Mouse (Mus musculus) embryonic facial prominence, embryonic 13.5 days (tissue): Measurements from ENCODE around the gene Btbd8. TPM values are rescaled to one million over a fixed set of nuclear protein-coding genes. Genes with fewer than 3 reads are reported as not detected.

Source experiments
- ATAC-seq: fragments of 200-750 bp; cut with Nextera tagmentation; 2 replicates; pipeline ENCODE4 v1.8.0; 2017; ENCODE audit warnings: low read depth; ENCODE audit not compliant: insufficient number of reproducible peaks, insufficient read depth, low FRiP score, low TSS enrichment
- H3K27ac ChIP-seq: fragments of 300-500 bp; sonication (generic); 2 replicates; pipeline ENCODE4 v1.5.1; 2015; ENCODE audit warnings: moderate library complexity, mild to moderate bottlenecking, inconsistent platforms
- H3K27me3 ChIP-seq: fragments of 300-500 bp; sonication (generic); 2 replicates; pipeline ENCODE4 v1.6.1; 2015; ENCODE audit warnings: mild to moderate bottlenecking, inconsistent platforms
- H3K36me3 ChIP-seq: fragments of 300-500 bp; sonication (generic); 2 replicates; pipeline ENCODE4 v1.6.1; 2015; ENCODE audit warnings: mild to moderate bottlenecking, inconsistent platforms
- H3K4me1 ChIP-seq: fragments of 300-500 bp; sonication (generic); 2 replicates; pipeline ENCODE4 v1.6.1; 2015; ENCODE audit warnings: inconsistent platforms
- H3K4me2 ChIP-seq: fragments of 300-500 bp; sonication (generic); 2 replicates; pipeline ENCODE4 v1.6.1; 2015; ENCODE audit warnings: moderate library complexity, mild to moderate bottlenecking, inconsistent platforms
- H3K4me3 ChIP-seq: fragments of 300-500 bp; sonication (generic); 2 replicates; pipeline ENCODE4 v1.5.1; 2015; ENCODE audit warnings: mild to moderate bottlenecking, inconsistent platforms
- H3K9ac ChIP-seq: fragments of 300-500 bp; sonication (generic); 2 replicates; pipeline ENCODE4 v1.6.1; 2015; ENCODE audit warnings: mild to moderate bottlenecking, inconsistent platforms
- H3K9me3 ChIP-seq: fragments of 300-500 bp; sonication (generic); 2 replicates; pipeline ENCODE4 v1.6.1; 2016; ENCODE audit warnings: inconsistent platforms
- WGBS: fragments of 180-500 bp; shearing (Covaris S2); methylation state at CpG from one replicate; pipeline ENCODE4 v1.1.7; 2015; ENCODE audit warnings: mixed read lengths; 5-methylcytosine and 5-hydroxymethylcytosine counted together
- polyA plus RNA-seq: library from polyadenylated mRNA; unstranded; fragments of >200 nt; fragmentation: Nextera tagmentation; extraction: Ambion mirVana; gene quantifications from 2 replicates; pipeline ENCODE4 v1.2.1, GENCODE M21; 2015

Btbd8 gene
- polyA plus RNA-seq, result 5.9 and 6.2 TPM in 2 replicates

DNA sequence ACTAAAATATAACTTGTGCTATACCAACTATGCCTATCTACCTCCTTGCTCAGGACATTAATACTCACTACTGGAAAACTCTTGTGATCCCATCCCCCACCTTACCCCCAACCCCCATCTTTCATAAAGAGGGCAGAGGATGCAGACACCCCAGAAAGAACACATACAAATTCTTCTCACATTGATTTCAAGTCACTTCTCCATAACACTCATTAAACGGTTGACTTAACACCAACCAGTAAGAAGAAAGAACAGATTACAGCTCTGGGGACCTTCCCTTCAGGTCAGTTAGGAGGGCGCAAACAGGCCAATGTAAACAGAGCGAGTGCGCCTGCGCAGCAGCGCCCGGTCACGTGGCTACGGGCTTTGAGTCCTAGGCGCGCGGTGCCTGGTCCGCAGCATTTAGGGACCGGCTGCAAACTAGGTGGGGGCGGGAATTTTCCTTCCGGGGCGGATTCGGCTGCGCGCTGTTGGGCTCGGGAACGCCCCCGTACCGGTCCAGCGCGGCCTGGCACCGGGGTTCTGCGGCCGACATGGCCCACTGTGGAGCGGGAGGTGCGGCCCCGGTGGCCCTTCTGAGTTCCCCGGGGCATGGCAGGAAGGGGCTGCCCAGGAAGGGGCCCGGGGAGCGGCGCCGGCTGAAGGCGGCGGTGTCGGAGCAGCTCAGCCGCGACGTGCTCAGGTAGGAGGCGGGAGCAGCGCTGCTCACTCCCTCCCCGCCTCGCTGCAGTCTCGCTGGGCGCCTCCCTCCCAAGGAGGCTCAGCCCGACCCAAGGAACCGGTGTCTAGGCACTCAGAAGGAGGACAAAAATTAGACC, at the start of gene Btbd8:
Gene Btbd8, plus strand, starts transcription at position 534 of the 818 bp plus-strand sequence.
- Histone ChIP-seq H3K9ac (peak within 1 kb of the TSS; percentile 93), H3K36me3 (no peaks in the 10 kb centered on the region), H3K4me1 (peaks cover 12% of the 10 kb centered on the region), H3K27me3 (peaks cover 1% of the 10 kb centered on the region; the same call in 1 of the 2 replicates), H3K4me2 (peak within 1 kb of the TSS; percentile 73), H3K4me3 (peak within 1 kb of the TSS; percentile 74), H3K9me3 (no peaks in the 10 kb centered on the region), H3K27ac (peak within 1 kb of the TSS; percentile 88)
- WGBS, result under 1% methylated on average over 51 of the region's 51 CpGs
- peak; percentile 91 for ATAC-seq

DNA sequence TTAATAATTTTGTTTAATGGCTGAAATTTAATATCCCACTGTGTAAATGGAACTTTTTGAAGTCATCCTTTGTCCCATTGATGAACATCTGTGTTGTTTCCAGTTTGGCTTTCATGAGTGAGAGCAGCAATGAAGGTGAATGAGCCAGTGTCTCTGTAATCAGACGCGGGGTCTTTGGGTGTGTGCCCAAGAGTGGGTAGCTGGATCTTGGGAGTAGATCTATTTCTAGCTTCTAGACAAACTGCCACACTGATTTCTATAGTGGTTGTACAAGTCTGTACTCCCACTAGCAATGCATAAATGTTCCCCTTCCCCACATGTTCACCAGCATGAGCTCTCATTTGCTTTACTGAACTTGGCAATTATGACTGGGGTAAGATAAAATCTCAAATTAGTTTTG, 48.4 kb upstream of the Btbd8 start:
- Histone ChIP-seq H3K36me3 (peaks cover 8% of the 10 kb centered on the region; the same call in 1 of the 2 replicates), H3K4me2 (no peak overlapping the region), H3K4me3 (no peak overlapping the region), H3K27ac (no peak overlapping the region), H3K4me1 (no peaks in the 10 kb centered on the region), H3K27me3 (no peaks in the 10 kb centered on the region), H3K9ac (no peak overlapping the region), H3K9me3 (no peaks in the 10 kb centered on the region)
- WGBS, result 85% methylated on average over 2 of the region's 2 CpGs
- no peak for ATAC-seq

DNA sequence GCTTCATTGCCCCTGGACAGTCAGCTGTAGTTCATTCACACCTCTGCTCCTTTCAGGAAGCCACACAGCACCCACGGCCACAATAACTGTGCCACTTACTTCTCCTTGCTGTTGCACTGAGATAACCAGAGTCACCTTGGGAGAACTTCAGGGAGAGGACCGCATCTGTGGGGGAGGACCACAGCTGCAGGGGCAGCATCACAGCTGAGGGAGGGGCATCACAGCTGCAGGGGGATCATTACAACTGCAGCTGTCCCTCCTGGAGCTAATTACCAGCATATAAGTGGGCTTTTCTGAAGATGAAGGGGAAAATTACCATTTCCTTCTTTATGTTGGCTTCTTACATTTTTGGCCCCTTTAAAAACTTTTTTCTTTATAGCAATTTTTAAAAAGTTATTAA, 43.4 kb upstream of the Btbd8 start:
- Histone ChIP-seq H3K4me2 (no peak overlapping the region), H3K9ac (no peak overlapping the region), H3K9me3 (no peaks in the 10 kb centered on the region), H3K27me3 (no peaks in the 10 kb centered on the region), H3K4me3 (no peak overlapping the region), H3K36me3 (peaks cover 3% of the 10 kb centered on the region; the same call in 1 of the 2 replicates), H3K4me1 (no peaks in the 10 kb centered on the region), H3K27ac (no peak overlapping the region)
- 30% methylated on average over 2 of the region's 2 CpGs for WGBS
- no peak for ATAC-seq

DNA sequence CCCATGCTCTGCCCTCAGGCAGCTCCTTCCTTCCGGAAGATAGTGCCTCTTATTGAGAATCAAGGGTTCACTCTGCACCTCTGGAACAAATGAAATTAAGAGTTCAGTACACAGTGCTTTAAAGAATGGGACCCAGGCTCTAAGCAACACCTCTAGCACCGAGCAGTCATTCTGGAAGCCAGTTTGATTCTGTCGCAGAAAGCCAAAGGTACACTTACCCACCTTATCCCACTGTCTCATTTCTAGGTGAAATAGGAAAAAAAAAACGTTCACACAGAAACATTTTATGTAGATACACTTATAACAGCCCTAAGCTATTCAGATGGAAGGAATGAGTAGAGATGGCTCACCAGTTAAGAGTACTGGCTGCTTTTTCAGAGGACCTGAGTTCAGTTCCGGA, 35.4 kb upstream of the Btbd8 start, which contains the start of gene Ephx4:
Gene Ephx4, plus strand, starts transcription at position 301 of the 400 bp plus-strand sequence.
- Histone ChIP-seq H3K4me1 (peaks cover 11% of the 10 kb centered on the region), H3K36me3 (no peaks in the 10 kb centered on the region), H3K9me3 (no peaks in the 10 kb centered on the region), H3K4me2 (peak within 1 kb of the TSS; percentile 94), H3K9ac (peak within 1 kb of the TSS; percentile 75), H3K4me3 (peak within 1 kb of the TSS; percentile 64), H3K27ac (no peak within 1 kb of the TSS), H3K27me3 (peaks cover 45% of the 10 kb centered on the region)
- 8% methylated on average over 5 of the region's 5 CpGs for WGBS
- no peak for ATAC-seq

DNA sequence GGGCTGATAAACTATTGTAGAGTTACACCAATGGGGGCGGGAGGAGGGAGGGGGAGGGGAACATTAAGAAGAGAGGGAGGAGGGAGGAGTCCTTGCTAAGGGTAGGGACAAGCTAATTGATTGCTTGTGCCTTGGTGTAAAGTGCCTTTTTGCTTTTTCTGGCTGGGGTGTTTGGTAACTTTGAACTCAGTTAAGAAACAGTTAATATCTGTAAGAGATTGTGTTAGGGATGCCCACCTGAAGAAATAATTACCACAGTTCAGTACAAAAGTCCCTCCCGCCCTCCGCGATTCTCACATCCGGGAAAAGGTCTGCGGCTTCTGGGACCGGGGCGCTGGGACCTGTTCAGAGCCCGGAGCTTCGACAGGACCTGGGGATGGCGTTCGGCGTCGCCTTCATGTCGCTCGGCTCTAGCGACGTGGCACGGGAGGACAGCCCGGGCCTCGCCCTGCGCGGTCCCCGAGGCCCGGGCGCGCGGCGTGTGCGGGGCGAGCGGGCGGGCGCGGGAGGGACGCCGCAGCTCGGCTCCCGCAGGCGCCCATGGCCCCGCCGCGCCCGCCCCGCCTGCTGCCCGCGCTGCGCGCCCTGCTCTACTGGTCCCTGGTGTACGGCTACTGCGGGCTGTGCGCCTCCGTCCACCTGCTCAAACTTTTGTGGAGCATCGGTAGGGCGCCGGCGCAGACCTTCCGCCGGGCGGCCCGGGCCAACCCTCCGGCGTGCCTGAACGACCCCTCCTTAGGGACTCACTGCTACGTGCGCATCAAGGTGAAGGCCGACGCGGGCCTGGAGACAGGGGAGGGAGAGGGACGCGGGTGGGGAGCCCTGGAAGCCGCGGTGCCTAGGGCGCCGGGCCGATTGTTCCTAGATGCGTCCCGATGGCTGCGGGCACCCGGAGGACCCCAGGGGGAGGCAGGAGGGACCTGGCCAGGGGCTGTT, 34.5 kb upstream of the Btbd8 start:
- Histone ChIP-seq H3K27ac (no peak overlapping the region), H3K4me3 (peak overlapping the region; percentile 64), H3K4me2 (peak overlapping the region; percentile 94), H3K36me3 (no peaks in the 10 kb centered on the region), H3K4me1 (peaks cover 11% of the 10 kb centered on the region), H3K27me3 (peaks cover 45% of the 10 kb centered on the region), H3K9me3 (no peaks in the 10 kb centered on the region), H3K9ac (peak overlapping the region; percentile 75)
- under 1% methylated on average over 79 of the region's 80 CpGs for WGBS
- peak; percentile 67; the same call in 1 of the 2 replicates for ATAC-seq

DNA sequence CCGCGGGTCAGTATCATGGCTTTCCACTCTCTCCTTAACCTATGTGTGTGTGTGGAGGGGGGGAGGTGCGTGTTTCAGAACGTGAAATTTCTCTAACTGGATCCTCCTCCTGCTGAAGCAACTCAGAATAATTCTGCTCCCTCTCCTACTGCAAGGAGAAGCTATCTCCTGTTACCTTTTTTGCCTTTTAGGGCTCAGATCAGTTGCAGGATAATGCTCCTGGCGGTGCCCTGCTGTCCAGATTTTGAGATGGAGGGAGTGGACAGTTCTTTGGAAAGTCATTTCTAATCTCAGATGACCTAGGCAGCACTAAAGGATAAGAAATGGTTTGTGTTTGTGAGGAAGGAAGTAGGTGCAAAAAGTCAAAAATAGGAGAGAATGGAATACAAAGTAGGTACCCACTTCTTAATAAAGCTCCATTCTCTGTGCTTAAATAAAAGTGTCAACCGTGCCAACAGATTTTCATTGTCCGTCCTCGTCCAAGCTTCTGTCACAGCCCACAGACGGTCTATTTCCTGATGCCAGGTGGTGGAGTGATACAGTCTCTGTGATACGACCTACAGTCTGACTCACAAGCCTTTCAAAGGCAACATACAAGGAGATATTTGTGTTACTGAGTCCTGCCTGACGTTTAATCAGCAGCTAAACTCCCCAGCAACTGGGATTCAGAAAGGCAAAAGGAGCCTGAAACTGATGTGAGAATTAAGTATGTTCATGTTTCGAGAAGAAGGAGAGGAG, 33.7 kb upstream of the Btbd8 start:
- Histone ChIP-seq H3K27me3 (peaks cover 45% of the 10 kb centered on the region), H3K9me3 (no peaks in the 10 kb centered on the region), H3K4me3 (peak overlapping the region; percentile 64), H3K4me2 (peak overlapping the region; percentile 94), H3K9ac (peak overlapping the region; percentile 75), H3K27ac (no peak overlapping the region), H3K36me3 (no peaks in the 10 kb centered on the region), H3K4me1 (peaks cover 11% of the 10 kb centered on the region)
- 28% methylated on average over 12 of the region's 12 CpGs for WGBS
- no peak for ATAC-seq

DNA sequence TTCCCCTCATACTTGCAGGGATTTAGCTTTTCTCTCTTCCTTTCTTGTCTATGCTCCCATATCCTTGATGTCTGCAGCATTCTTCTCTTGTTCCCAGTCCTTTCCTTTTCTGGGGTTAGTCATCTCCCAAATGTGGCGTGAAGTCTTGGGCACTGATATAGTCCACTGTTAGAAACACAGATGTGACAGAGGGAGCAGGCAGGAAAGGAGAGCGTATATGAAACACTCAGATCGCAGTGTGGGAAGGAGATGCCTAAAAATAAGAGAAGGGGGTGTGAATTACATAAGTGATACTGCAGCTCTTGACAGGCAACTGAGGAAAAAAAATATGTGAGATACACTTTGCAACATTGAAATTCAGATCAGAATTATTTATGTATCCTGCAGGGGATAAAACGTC, 32.4 kb upstream of the Btbd8 start:
- Histone ChIP-seq H3K27me3 (peaks cover 45% of the 10 kb centered on the region), H3K4me3 (no peak overlapping the region), H3K36me3 (no peaks in the 10 kb centered on the region), H3K27ac (no peak overlapping the region), H3K4me2 (no peak overlapping the region), H3K9me3 (no peaks in the 10 kb centered on the region), H3K4me1 (peaks cover 11% of the 10 kb centered on the region), H3K9ac (no peak overlapping the region)
- no peak for ATAC-seq
- WGBS, result 86% methylated on average over 4 of the region's 4 CpGs

DNA sequence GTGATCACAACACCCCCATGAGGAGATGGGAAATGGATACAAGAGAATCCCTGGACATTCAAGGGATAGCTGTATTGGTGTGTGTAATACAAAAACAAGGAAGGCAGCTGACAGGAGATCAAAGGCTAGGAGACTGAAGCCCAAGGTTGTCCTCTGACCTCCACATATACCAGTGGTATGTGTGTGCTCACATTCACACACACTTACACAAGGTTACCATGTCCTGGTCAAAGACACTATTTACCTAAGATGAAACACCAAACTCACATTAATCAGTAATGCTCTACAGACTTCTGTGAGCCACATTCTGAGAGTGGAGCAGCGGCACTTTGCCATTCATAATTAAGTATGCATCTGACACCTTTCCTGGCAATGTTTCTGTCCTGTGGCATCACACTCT, 27.5 kb upstream of the Btbd8 start:
- no peak overlapping the region for H3K27ac ChIP-seq
- no peaks in the 10 kb centered on the region for H3K9me3 ChIP-seq
- peaks cover 5% of the 10 kb centered on the region; the same call in 1 of the 2 replicates for H3K4me1 ChIP-seq
- WGBS, result 86% methylated on average over 1 of the region's 1 CpGs
- H3K27me3 ChIP-seq, result peaks cover 10% of the 10 kb centered on the region
- ATAC-seq, result no peak
- no peaks in the 10 kb centered on the region for H3K36me3 ChIP-seq
- H3K4me2 ChIP-seq, result no peak overlapping the region
- no peak overlapping the region for H3K4me3 ChIP-seq
- no peak overlapping the region for H3K9ac ChIP-seq

DNA sequence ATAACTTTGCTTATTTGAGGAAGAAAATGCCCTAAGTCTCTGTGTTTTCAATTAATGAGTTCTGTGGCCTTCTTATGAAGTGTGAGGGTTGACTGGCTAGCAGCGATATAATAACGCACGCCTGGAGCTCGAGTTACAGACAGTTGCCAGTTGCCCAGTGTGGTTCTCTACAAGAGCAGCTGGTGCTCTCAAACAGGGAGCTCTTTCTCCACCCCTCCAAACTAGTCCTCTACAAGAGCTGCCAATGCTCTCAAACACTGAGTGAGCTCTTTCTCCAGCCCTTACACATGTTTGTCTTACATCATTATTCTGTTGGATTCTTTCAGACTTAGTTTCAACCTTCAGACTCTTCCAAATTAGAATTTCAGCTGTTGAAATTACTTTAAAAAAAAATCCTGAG, 26.5 kb upstream of the Btbd8 start:
- H3K9ac ChIP-seq, result no peak overlapping the region
- no peak overlapping the region for H3K4me2 ChIP-seq
- no peaks in the 10 kb centered on the region for H3K9me3 ChIP-seq
- peaks cover 5% of the 10 kb centered on the region; the same call in 1 of the 2 replicates for H3K27me3 ChIP-seq
- no peaks in the 10 kb centered on the region for H3K36me3 ChIP-seq
- no peak overlapping the region for H3K4me3 ChIP-seq
- no peak overlapping the region for H3K27ac ChIP-seq
- WGBS, result 23% methylated on average over 4 of the region's 4 CpGs
- no peak for ATAC-seq
- H3K4me1 ChIP-seq, result peaks cover 5% of the 10 kb centered on the region; the same call in 1 of the 2 replicates

DNA sequence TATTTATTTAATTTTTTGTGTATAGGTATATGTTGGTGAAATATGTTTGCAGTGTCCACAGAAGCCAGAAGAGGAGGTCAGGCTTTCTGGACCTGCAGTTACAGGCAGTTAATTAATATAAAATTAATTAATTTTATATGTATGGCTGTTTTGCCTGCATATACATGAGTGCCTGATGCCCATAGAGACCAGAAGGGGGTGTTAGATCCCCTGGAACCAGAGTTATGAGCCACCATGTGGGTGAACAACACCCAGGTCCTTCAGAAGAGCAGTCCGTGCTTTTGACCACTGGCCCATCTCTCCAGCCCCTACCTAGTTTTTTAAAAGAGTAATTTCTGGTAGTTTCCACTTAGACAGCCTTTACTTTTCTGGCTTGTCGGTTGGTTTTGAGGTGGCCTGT, 25.5 kb upstream of the Btbd8 start:
- Histone ChIP-seq H3K9me3 (no peaks in the 10 kb centered on the region), H3K27ac (no peak overlapping the region), H3K4me3 (no peak overlapping the region), H3K4me1 (peaks cover 5% of the 10 kb centered on the region; the same call in 1 of the 2 replicates), H3K36me3 (no peaks in the 10 kb centered on the region), H3K27me3 (no peaks in the 10 kb centered on the region), H3K9ac (no peak overlapping the region), H3K4me2 (no peak overlapping the region)
- 85% methylated on average over 2 of the region's 2 CpGs for WGBS
- ATAC-seq, result no peak

DNA sequence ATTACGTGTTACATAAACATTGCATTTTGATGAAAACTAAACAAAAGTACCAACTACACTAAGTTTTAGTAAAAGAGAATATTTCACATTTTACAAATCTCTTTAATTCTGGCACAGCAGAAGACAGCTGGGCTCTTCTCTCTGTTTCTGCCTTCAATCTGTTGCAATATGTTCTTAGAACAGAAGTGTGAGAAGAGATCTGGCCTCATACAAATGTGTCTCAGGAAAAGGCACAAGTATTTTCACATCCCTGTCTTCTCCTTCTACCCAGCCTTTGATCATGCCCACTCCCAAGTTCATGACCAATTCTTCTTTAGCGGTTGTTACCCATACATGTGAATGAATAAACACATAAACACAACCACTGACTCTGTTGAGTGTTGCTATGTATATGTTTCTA, 22.7 kb upstream of the Btbd8 start:
- H3K36me3 ChIP-seq, result no peaks in the 10 kb centered on the region
- no peak for ATAC-seq

More for the DNA sequence above, 22.7 kb upstream of the Btbd8 start:
- H3K27ac ChIP-seq, result no peak overlapping the region
- peaks cover 5% of the 10 kb centered on the region; the same call in 1 of the 2 replicates for H3K4me1 ChIP-seq
- no peak overlapping the region for H3K9ac ChIP-seq
- no peaks in the 10 kb centered on the region for H3K27me3 ChIP-seq
- no peaks in the 10 kb centered on the region for H3K9me3 ChIP-seq
- H3K4me3 ChIP-seq, result no peak overlapping the region
- no peak overlapping the region for H3K4me2 ChIP-seq
- WGBS, result 78% methylated on average over 2 of the region's 2 CpGs
